Mouse (Mus musculus) G1E (cell line): ENCODE measurements around the gene Pstk. TPM values are rescaled to one million over a fixed set of nuclear protein-coding genes. Genes with fewer than 3 reads are reported as not detected.
A peak's percentile ranks its signal among the peaks of the same experiment; 100 is the strongest.

ENCODE experiments used
- ATAC-seq: 2 replicates; pipeline ENCODE4 v1.8.0; 2016; ENCODE audit warnings: mild to moderate bottlenecking; ENCODE audit not compliant: insufficient number of reproducible peaks, poor library complexity, low FRiP score, severe bottlenecking; ENCODE audit errors: extremely low read depth
- DNase-seq: peaks from one replicate; pipeline ENCODE4 v3.0.0; 2012; ENCODE audit warnings: low spot score
- H3K27me3 ChIP-seq: 2 replicates; pipeline ENCODE4 v1.6.1; 2012; ENCODE audit warnings: mild to moderate bottlenecking, low read length, inconsistent platforms; ENCODE audit not compliant: insufficient read depth
- H3K36me3 ChIP-seq: replicated peaks from 2 replicates; pipeline ENCODE3; 2012; ENCODE audit warnings: mild to moderate bottlenecking, inconsistent platforms
- H3K4me1 ChIP-seq: 2 replicates; pipeline ENCODE4 v1.6.1; 2012; ENCODE audit warnings: low read depth, low read length, inconsistent platforms, mixed read lengths; ENCODE audit not compliant: insufficient read depth
- H3K4me3 ChIP-seq: 2 replicates; pipeline ENCODE4 v1.5.1; 2012; ENCODE audit warnings: low read depth, mild to moderate bottlenecking, inconsistent platforms, low read length, moderate library complexity, mixed read lengths
- H3K9me3 ChIP-seq: replicated peaks from 2 replicates; pipeline ENCODE4 v1.6.1; 2012; ENCODE audit warnings: inconsistent platforms
- CTCF ChIP-seq: IDR thresholded peaks from 2 replicates; pipeline ENCODE4 v1.5.1; 2012; ENCODE audit warnings: low read depth, low read length, inconsistent platforms, mixed read lengths
- GATA1 ChIP-seq: IDR thresholded peaks from 2 replicates; pipeline ENCODE4 v1.6.1; 2012; ENCODE audit warnings: borderline replicate concordance, low read length, inconsistent platforms, mixed read lengths
- GATA2 ChIP-seq: IDR thresholded peaks from 2 replicates; pipeline ENCODE4 v1.6.1; 2012; ENCODE audit warnings: low read depth, low read length, inconsistent platforms, borderline replicate concordance
- POLR2AphosphoS5 ChIP-seq: IDR thresholded peaks from 2 replicates; pipeline ENCODE4 v1.6.1; 2012; ENCODE audit warnings: low read depth, low read length, inconsistent platforms; ENCODE audit not compliant: insufficient replicate concordance
- TAL1 ChIP-seq: conservative IDR thresholded peaks from 2 replicates; pipeline ENCODE4 v1.6.1; 2012; ENCODE audit warnings: low read depth, low read length, inconsistent platforms, mixed read lengths
- polyA plus RNA-seq: library from polyadenylated mRNA; stranded (reverse); fragments of >175 nt; gene quantifications from 2 replicates; pipeline ENCODE4 v1.2.3, GENCODE M21; 2012
- total RNA-seq, 2 experiments: library from RNA; stranded (forward) in 1 of 2; stranded (reverse) in 1 of 2; fragments of 200-1000 nt in 1 of 2; fragments of >200 nt in 1 of 2; fragmentation: Nextera tagmentation in 1 of 2; gene quantifications; 2 replicates each; pipeline ENCODE4 v1.2.3; 2014 to 2017

Pstk gene
- total RNA-seq (2014; fragmentation: Nextera tagmentation), result 34.9 and 42.7 TPM in 2 replicates
- 33.9 and 35.4 TPM in 2 replicates for total RNA-seq (2017)
- polyA plus RNA-seq, result 36.3 and 44.1 TPM in 2 replicates

GRCm38 (mm10) chr7:131370648-131371469 is at the start of gene Pstk:
Pstk (plus strand) TSS chr7:131371141.
- Histone ChIP-seq H3K4me1 (peaks cover 23% of the 10 kb centered on the region), H3K9me3 (no peaks in the 10 kb centered on the region), H3K36me3 (peaks cover 20% of the 10 kb centered on the region), H3K4me3 (peak within 1 kb of the TSS; percentile 91), H3K27me3 (peaks cover 15% of the 10 kb centered on the region; the same call in 1 of the 2 replicates)
- ATAC-seq, result peak; percentile 80
- DNase-seq, result peak; percentile 82
- no peak for TF ChIP-seq GATA1
- peak; percentile 69 for TF ChIP-seq CTCF

DNA sequence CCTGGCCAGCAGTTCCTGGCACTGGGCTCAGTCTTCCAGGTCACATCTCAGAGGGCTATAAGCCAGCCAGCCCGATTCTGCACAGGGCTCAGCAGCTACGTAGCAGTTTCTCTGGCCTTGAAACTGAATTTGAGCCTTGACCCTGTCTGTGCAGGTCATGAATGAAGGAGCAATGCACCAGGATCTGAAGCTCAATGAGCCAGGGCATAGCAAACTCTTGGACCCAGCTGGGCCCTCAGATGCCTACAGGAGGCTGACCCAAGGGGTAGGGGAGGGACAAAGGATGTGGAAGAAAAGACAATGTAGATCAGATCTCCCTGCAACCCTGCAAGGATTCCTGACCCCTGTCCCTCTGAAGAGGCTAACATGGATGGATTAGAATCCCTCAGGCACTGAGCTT is 48.7 kb upstream of the Pstk start, which contains the start of gene Cuzd1:
Gene Cuzd1 (minus strand): TSS at position 101 of the 400 bp plus-strand sequence.
- Histone ChIP-seq H3K4me3 (no peak within 1 kb of the TSS), H3K27me3 (no peaks in the 10 kb centered on the region), H3K4me1 (no peaks in the 10 kb centered on the region), H3K36me3 (no peaks in the 10 kb centered on the region), H3K9me3 (no peaks in the 10 kb centered on the region)
- no peak for DNase-seq
- ATAC-seq, result no peak
- no peak for TF ChIP-seq POLR2AphosphoS5
- no peak for TF ChIP-seq CTCF
- TF ChIP-seq GATA1, result no peak
- TF ChIP-seq TAL1, result no peak
- TF ChIP-seq GATA2, result no peak

- DNase-seq (no peak), ATAC-seq (no peak)
- Histone ChIP-seq H3K4me3 (no peak overlapping the region), H3K4me1 (no peaks in the 10 kb centered on the region), H3K9me3 (no peaks in the 10 kb centered on the region), H3K36me3 (no peaks in the 10 kb centered on the region), H3K27me3 (no peaks in the 10 kb centered on the region)
- no peak for TF ChIP-seq CTCF
- TF ChIP-seq POLR2AphosphoS5, result no peak
- TF ChIP-seq TAL1, result no peak
- no peak for TF ChIP-seq GATA1
- no peak for TF ChIP-seq GATA2
Measured at GRCm38 (mm10) chr7:131327054-131327453, 43.9 kb upstream of the Pstk start.

GRCm38 (mm10) chr7:131329416-131329815 is 41.5 kb upstream of the Pstk start, which contains the start of gene Fam24b:
Fam24b (minus strand) TSS chr7:131329516.
- H3K9me3 ChIP-seq, result no peaks in the 10 kb centered on the region
- ATAC-seq (no peak), DNase-seq (no peak)
- H3K4me3 ChIP-seq, result no peak within 1 kb of the TSS
- no peaks in the 10 kb centered on the region for H3K4me1 ChIP-seq
- TF ChIP-seq GATA2, result no peak
- TF ChIP-seq GATA1, result no peak
- no peak for TF ChIP-seq CTCF
- TF ChIP-seq POLR2AphosphoS5, result no peak
- TF ChIP-seq TAL1, result no peak
- H3K36me3 ChIP-seq, result no peaks in the 10 kb centered on the region
- H3K27me3 ChIP-seq, result no peaks in the 10 kb centered on the region

- Histone ChIP-seq H3K36me3 (peaks cover 12% of the 10 kb centered on the region), H3K27me3 (no peaks in the 10 kb centered on the region), H3K9me3 (no peaks in the 10 kb centered on the region), H3K4me3 (no peak overlapping the region), H3K4me1 (no peaks in the 10 kb centered on the region)
- TF ChIP-seq GATA2 (no peak), POLR2AphosphoS5 (no peak), CTCF (no peak), GATA1 (no peak), TAL1 (no peak)
- no peak for ATAC-seq
- no peak for DNase-seq
Measured at GRCm38 (mm10) chr7:131331688-131332087, 39.3 kb upstream of the Pstk start.

DNA sequence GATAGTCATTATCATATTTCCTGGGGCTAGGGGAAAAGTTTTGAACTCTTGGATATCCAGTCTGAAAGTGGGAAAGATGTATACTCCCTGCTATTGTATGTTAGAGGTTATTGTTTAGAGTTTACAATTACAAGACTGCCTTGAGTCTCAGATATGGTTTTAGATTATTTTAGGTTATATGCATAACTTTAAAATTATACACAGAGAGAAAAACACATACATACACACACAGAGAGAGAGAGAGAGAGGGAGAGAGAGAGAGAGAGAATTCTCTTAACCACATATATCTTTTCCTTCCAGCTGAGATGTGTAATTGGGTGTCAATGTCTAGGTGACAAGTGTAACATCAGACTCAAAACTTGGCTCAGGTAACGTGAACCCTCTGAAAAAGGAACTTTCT is 37.4 kb upstream of the Pstk start, which contains the start of gene Fam24a:
Gene Fam24a (plus strand): TSS at position 301 of the 400 bp plus-strand sequence.
- DNase-seq (no peak), ATAC-seq (no peak)
- Histone ChIP-seq H3K27me3 (no peaks in the 10 kb centered on the region), H3K4me1 (no peaks in the 10 kb centered on the region), H3K4me3 (no peak within 1 kb of the TSS), H3K36me3 (peaks cover 23% of the 10 kb centered on the region), H3K9me3 (no peaks in the 10 kb centered on the region)
- TF ChIP-seq CTCF (no peak), POLR2AphosphoS5 (no peak), TAL1 (no peak), GATA1 (no peak), GATA2 (no peak)
